Mouse (Mus musculus) E14TG2a.4 (cell line): ENCODE measurements around the gene Arhgap32.

ENCODE experiments used
- CTCF ChIP-seq: conservative IDR thresholded peaks from 2 replicates; pipeline ENCODE4 v1.5.1; 2014; ENCODE audit warnings: low read length
- NANOG ChIP-seq: IDR thresholded peaks from 2 replicates; pipeline ENCODE4 v1.6.1; 2014; ENCODE audit warnings: borderline replicate concordance, low read length, mixed read lengths
- POU5F1 ChIP-seq: IDR thresholded peaks from 2 replicates; pipeline ENCODE4 v1.6.1; 2014; ENCODE audit warnings: low read length, borderline replicate concordance

DNA sequence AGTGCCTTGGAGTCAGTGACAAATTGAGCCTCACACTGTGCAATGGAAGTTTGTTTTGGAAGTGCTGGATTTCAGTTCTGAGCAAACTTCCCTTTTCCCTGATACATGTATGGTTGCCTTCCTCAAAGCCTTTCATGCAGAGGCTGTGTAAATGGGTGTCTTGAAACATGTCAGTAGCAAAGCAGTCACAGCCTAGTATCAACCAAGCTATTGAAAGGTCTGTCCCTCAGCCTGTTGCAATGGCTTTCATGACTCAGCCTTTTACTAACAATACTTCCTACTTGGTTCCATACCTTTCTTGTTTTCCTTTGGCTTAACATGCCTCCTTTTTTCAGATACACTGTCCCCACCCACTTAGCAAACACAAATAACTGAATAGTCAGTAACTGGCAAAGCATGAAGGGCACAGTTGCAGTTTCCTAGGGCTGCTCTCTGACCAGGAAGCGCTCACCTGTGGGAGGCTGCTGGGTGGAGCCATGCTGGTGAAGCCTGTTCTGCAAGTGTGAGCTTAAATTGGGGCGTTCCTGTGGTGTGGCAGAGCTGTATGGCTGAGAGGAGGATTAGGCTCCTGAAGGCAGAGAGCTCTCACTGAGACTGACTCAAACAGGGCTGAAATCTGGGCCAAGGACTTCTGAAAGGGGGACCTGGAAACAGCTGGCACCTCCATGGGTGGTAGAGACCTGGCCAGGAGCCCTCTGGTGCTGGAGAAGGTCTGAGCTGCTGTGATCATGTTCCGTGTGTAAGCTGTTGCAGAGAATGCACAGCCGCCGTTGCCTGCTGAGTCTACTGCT, 108.0 kb downstream of the Arhgap32 start:
- TF ChIP-seq CTCF (no peak), POU5F1 (no peak), NANOG (no peak)
